Mouse (Mus musculus) G1E (cell line): ENCODE data around the gene Plxna2. TPM values are rescaled to one million over a fixed set of nuclear protein-coding genes. Genes with fewer than 3 reads are reported as not detected.

Source experiments
- ATAC-seq: 2 replicates; pipeline ENCODE4 v1.8.0; 2016; ENCODE audit warnings: mild to moderate bottlenecking; ENCODE audit not compliant: insufficient number of reproducible peaks, poor library complexity, low FRiP score, severe bottlenecking; ENCODE audit errors: extremely low read depth
- DNase-seq: peaks from one replicate; pipeline ENCODE4 v3.0.0; 2012; ENCODE audit warnings: low spot score
- H3K27me3 ChIP-seq: 2 replicates; pipeline ENCODE4 v1.6.1; 2012; ENCODE audit warnings: mild to moderate bottlenecking, low read length, inconsistent platforms; ENCODE audit not compliant: insufficient read depth
- H3K36me3 ChIP-seq: replicated peaks from 2 replicates; pipeline ENCODE3; 2012; ENCODE audit warnings: mild to moderate bottlenecking, inconsistent platforms
- H3K4me1 ChIP-seq: 2 replicates; pipeline ENCODE4 v1.6.1; 2012; ENCODE audit warnings: low read depth, low read length, inconsistent platforms, mixed read lengths; ENCODE audit not compliant: insufficient read depth
- H3K4me3 ChIP-seq: 2 replicates; pipeline ENCODE4 v1.5.1; 2012; ENCODE audit warnings: low read depth, mild to moderate bottlenecking, inconsistent platforms, low read length, moderate library complexity, mixed read lengths
- H3K9me3 ChIP-seq: replicated peaks from 2 replicates; pipeline ENCODE4 v1.6.1; 2012; ENCODE audit warnings: inconsistent platforms
- CTCF ChIP-seq: IDR thresholded peaks from 2 replicates; pipeline ENCODE4 v1.5.1; 2012; ENCODE audit warnings: low read depth, low read length, inconsistent platforms, mixed read lengths
- GATA1 ChIP-seq: IDR thresholded peaks from 2 replicates; pipeline ENCODE4 v1.6.1; 2012; ENCODE audit warnings: borderline replicate concordance, low read length, inconsistent platforms, mixed read lengths
- GATA2 ChIP-seq: IDR thresholded peaks from 2 replicates; pipeline ENCODE4 v1.6.1; 2012; ENCODE audit warnings: low read depth, low read length, inconsistent platforms, borderline replicate concordance
- POLR2AphosphoS5 ChIP-seq: IDR thresholded peaks from 2 replicates; pipeline ENCODE4 v1.6.1; 2012; ENCODE audit warnings: low read depth, low read length, inconsistent platforms; ENCODE audit not compliant: insufficient replicate concordance
- TAL1 ChIP-seq: conservative IDR thresholded peaks from 2 replicates; pipeline ENCODE4 v1.6.1; 2012; ENCODE audit warnings: low read depth, low read length, inconsistent platforms, mixed read lengths
- polyA plus RNA-seq: library from polyadenylated mRNA; stranded (reverse); fragments of >175 nt; gene quantifications from 2 replicates; pipeline ENCODE4 v1.2.3, GENCODE M21; 2012
- total RNA-seq, 2 experiments: library from RNA; stranded (forward) in 1 of 2; stranded (reverse) in 1 of 2; fragments of 200-1000 nt in 1 of 2; fragments of >200 nt in 1 of 2; fragmentation: Nextera tagmentation in 1 of 2; gene quantifications; 2 replicates each; pipeline ENCODE4 v1.2.3; 2014 to 2017

Gene Plxna2
- total and polyA plus RNA-seq, 3 experiments, result 0.08 to 0.38 TPM; not detected in 1

GRCm38 (mm10) chr1:194836182-194836581 lies 218.2 kb downstream of the Plxna2 start:
- no peaks in the 10 kb centered on the region for H3K9me3 ChIP-seq
- H3K36me3 ChIP-seq, result no peaks in the 10 kb centered on the region
- ATAC-seq (no peak), DNase-seq (no peak)
- peaks cover 19% of the 10 kb centered on the region for H3K4me1 ChIP-seq
- H3K27me3 ChIP-seq, result no peaks in the 10 kb centered on the region
- H3K4me3 ChIP-seq, result no peak overlapping the region
- TF ChIP-seq CTCF, result no peak
- TF ChIP-seq POLR2AphosphoS5, result no peak
- TF ChIP-seq TAL1, result no peak
- TF ChIP-seq GATA1, result no peak
- no peak for TF ChIP-seq GATA2

DNA sequence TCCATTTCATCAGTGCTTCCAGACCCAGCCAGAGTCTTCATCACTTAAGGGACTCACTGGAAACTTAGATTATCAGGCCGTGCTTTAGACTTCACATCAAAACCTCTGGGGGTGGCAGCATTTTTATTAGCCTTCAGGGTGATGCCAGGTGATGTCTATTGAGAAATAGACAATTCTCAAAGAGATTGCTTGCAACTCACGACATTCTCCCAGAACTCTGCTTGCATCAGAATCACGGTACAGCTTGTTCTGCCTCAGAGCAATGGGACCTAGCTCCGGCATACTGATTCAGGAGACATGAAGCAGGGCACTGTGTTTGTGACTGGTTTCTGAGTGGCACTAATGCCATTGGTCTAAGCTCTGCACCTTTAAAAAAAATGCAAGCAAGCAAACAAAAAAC lies 218.7 kb downstream of the Plxna2 start:
- H3K27me3 ChIP-seq, result no peaks in the 10 kb centered on the region
- no peak for TF ChIP-seq CTCF
- no peak for TF ChIP-seq GATA2
- TF ChIP-seq GATA1, result no peak
- TF ChIP-seq POLR2AphosphoS5, result no peak
- no peak for TF ChIP-seq TAL1
- H3K36me3 ChIP-seq, result no peaks in the 10 kb centered on the region

GRCm38 (mm10) chr1:194839230-194839910 lies 221.4 kb downstream of the Plxna2 start:
- Histone ChIP-seq H3K27me3 (no peaks in the 10 kb centered on the region), H3K36me3 (no peaks in the 10 kb centered on the region), H3K4me3 (no peak overlapping the region), H3K9me3 (no peaks in the 10 kb centered on the region), H3K4me1 (peaks cover 22% of the 10 kb centered on the region)
- DNase-seq (peak; percentile 11), ATAC-seq (peak; percentile 77)
- no peak for TF ChIP-seq TAL1
- TF ChIP-seq GATA1, result no peak
- TF ChIP-seq CTCF, result no peak
- no peak for TF ChIP-seq GATA2
- TF ChIP-seq POLR2AphosphoS5, result no peak

More for the DNA sequence above, 218.7 kb downstream of the Plxna2 start:
- DNase-seq (no peak), ATAC-seq (no peak)
- Histone ChIP-seq H3K9me3 (no peaks in the 10 kb centered on the region), H3K4me3 (no peak overlapping the region), H3K4me1 (peaks cover 19% of the 10 kb centered on the region)

DNA sequence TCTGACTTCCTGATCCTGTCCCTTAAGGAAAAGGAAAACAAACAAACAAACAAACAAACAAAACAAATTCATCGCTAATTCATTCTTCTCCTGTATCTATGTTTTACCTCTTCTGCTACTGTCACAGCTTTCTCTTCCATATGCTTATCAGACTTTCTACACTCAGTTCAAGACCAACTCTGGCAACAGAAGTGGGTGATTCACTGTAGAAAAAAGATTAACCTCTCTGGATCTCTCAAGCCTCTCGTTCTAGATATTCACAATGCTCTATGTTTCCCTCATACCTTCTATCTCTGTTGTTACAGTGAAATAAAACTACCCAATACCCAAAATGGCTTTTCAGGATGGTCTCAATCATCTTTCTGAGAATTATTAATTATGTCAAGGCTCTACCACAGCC lies 225.0 kb downstream of the Plxna2 start:
- DNase-seq (no peak), ATAC-seq (no peak)
- TF ChIP-seq POLR2AphosphoS5 (no peak), GATA1 (no peak), CTCF (no peak), GATA2 (no peak), TAL1 (no peak)
- Histone ChIP-seq H3K4me3 (no peak overlapping the region), H3K27me3 (no peaks in the 10 kb centered on the region), H3K9me3 (no peaks in the 10 kb centered on the region), H3K36me3 (no peaks in the 10 kb centered on the region), H3K4me1 (peaks cover 11% of the 10 kb centered on the region)

- Histone ChIP-seq H3K4me3 (no peak overlapping the region), H3K36me3 (no peaks in the 10 kb centered on the region), H3K4me1 (peaks cover 2% of the 10 kb centered on the region; the same call in 1 of the 2 replicates), H3K27me3 (no peaks in the 10 kb centered on the region), H3K9me3 (no peaks in the 10 kb centered on the region)
- ATAC-seq (no peak), DNase-seq (no peak)
- TF ChIP-seq POLR2AphosphoS5, result no peak
- TF ChIP-seq TAL1, result no peak
- TF ChIP-seq CTCF, result no peak
- no peak for TF ChIP-seq GATA1
- no peak for TF ChIP-seq GATA2
Observed at GRCm38 (mm10) chr1:194847014-194847413, 229.0 kb downstream of the Plxna2 start.

DNA sequence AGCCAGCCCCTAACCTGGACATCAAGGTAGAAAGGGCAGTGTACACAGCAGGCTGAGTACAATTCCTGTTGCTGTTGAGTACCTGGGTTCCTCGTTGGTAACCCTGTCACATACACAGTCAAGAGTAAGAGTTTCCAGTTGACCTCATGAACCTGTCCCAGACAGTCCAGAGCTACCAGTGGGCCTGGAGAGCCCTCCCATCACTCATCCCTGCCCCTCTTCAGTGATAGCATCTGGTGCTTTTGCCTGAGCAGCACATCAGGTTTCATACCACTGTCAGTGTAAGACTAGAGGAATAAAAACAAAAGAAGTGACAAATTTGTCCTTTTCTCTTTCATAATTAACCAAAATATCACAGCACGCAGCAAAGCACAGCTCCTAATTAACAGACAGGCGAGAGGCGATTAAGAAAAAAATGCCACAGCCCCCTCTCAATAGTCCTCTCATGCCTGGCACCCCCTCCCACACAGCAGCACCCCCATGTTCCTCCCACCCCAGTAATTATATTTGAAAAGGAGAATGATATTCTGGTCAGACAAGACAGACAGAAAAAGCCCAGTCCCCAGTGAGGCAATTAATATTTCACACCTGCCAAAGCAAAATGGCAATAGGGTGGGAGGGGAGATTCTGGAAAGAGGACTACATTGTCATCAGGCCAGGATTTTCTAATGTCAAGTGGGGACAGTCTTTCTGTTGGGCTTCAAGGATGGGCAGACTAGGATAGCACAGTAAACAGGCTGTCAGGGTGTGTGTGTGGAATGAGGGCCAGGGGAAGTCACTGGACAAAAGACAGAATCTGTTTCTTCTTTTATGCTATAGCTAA lies 233.4 kb downstream of the Plxna2 start:
- no peak for TF ChIP-seq CTCF
- no peak for TF ChIP-seq GATA1
- TF ChIP-seq TAL1, result no peak
- TF ChIP-seq GATA2, result no peak
- no peak for TF ChIP-seq POLR2AphosphoS5

More for the DNA sequence above, 233.4 kb downstream of the Plxna2 start:
- Histone ChIP-seq H3K9me3 (no peaks in the 10 kb centered on the region), H3K27me3 (no peaks in the 10 kb centered on the region), H3K4me1 (no peaks in the 10 kb centered on the region), H3K36me3 (no peaks in the 10 kb centered on the region), H3K4me3 (no peak overlapping the region)
- DNase-seq, result no peak
- no peak for ATAC-seq
